Mouse (Mus musculus): ENCODE results near the gene Ugt1a2. TPM values are rescaled to one million over a fixed set of nuclear protein-coding genes. Genes with fewer than 3 reads are reported as not detected.
"Not testable (repeated sequence)": the region's sequence is repeated elsewhere in the genome, so short reads cannot be mapped to it uniquely, and the experiment has no call there.

The Ugt1a2 gene
- total RNA-seq, 2 experiments from 2014 or later: not detected

GRCm38 (mm10) chr1:88217144-88217543, 16.7 kb downstream of the Ugt1a2 start:
- no peak for ATAC-seq (replicated peaks; ENCODE audit: low FRiP score, poor library complexity, severe bottlenecking)

GRCm38 (mm10) chr1:88217576-88217975, 17.2 kb downstream of the Ugt1a2 start:
- ATAC-seq (replicated peaks; ENCODE audit: low FRiP score, poor library complexity, severe bottlenecking): no peak

- no peak for ATAC-seq (replicated peaks; ENCODE audit: low FRiP score, poor library complexity, severe bottlenecking)
These were observed 17.6 kb downstream of the Ugt1a2 start for GRCm38 (mm10) chr1:88218051-88218450.

- ATAC-seq (replicated peaks; ENCODE audit: low FRiP score, poor library complexity, severe bottlenecking): no peak
These were observed 18.2 kb downstream of the Ugt1a2 start for GRCm38 (mm10) chr1:88218591-88218990.

GRCm38 (mm10) chr1:88219054-88219453, 18.7 kb downstream of the Ugt1a2 start:
- no peak for ATAC-seq (replicated peaks; ENCODE audit: low FRiP score, poor library complexity, severe bottlenecking)

- ATAC-seq (replicated peaks; ENCODE audit: low FRiP score, poor library complexity, severe bottlenecking): no peak
These were observed 19.9 kb downstream of the Ugt1a2 start for GRCm38 (mm10) chr1:88220336-88220735.

GRCm38 (mm10) chr1:88222216-88222615, 21.8 kb downstream of the Ugt1a2 start:
- ATAC-seq (replicated peaks; ENCODE audit: low FRiP score, poor library complexity, severe bottlenecking): no peak

GRCm38 (mm10) chr1:88223011-88223515, 22.7 kb downstream of the Ugt1a2 start:
- ATAC-seq (replicated peaks; ENCODE audit: low FRiP score, poor library complexity, severe bottlenecking): not testable (repeated sequence)

GRCm38 (mm10) chr1:88223591-88223990, 23.2 kb downstream of the Ugt1a2 start:
- no peak for ATAC-seq (replicated peaks; ENCODE audit: low FRiP score, poor library complexity, severe bottlenecking)

GRCm38 (mm10) chr1:88224029-88224776, 23.8 kb downstream of the Ugt1a2 start:
- no peak for ATAC-seq (replicated peaks; ENCODE audit: low FRiP score, poor library complexity, severe bottlenecking)

GRCm38 (mm10) chr1:88225301-88225700, 24.9 kb downstream of the Ugt1a2 start:
- ATAC-seq (replicated peaks; ENCODE audit: low FRiP score, poor library complexity, severe bottlenecking): not testable (repeated sequence)

GRCm38 (mm10) chr1:88225741-88226140, 25.3 kb downstream of the Ugt1a2 start:
- no peak for ATAC-seq (replicated peaks; ENCODE audit: low FRiP score, poor library complexity, severe bottlenecking)

- ATAC-seq (replicated peaks; ENCODE audit: low FRiP score, poor library complexity, severe bottlenecking): no peak
These were observed 26.4 kb downstream of the Ugt1a2 start, which contains the start of gene Mroh2a for GRCm38 (mm10) chr1:88226670-88227379. Gene Mroh2a (plus strand): TSS chr1:88226986.

GRCm38 (mm10) chr1:88227482-88227881, 27.1 kb downstream of the Ugt1a2 start:
- peak; percentile 23; the same call in 1 of the 2 replicates for ATAC-seq (replicated peaks; ENCODE audit: low FRiP score, poor library complexity, severe bottlenecking)

- ATAC-seq (replicated peaks; ENCODE audit: low FRiP score, poor library complexity, severe bottlenecking): no peak
These were observed 27.7 kb downstream of the Ugt1a2 start for GRCm38 (mm10) chr1:88228121-88228520.

GRCm38 (mm10) chr1:88229566-88229965, 29.2 kb downstream of the Ugt1a2 start:
- ATAC-seq (replicated peaks; ENCODE audit: low FRiP score, poor library complexity, severe bottlenecking): no peak

- no peak for ATAC-seq (replicated peaks; ENCODE audit: low FRiP score, poor library complexity, severe bottlenecking)
These were observed 29.6 kb downstream of the Ugt1a2 start for GRCm38 (mm10) chr1:88229986-88230385.

- ATAC-seq (replicated peaks; ENCODE audit: low FRiP score, poor library complexity, severe bottlenecking): no peak
These were observed 30.0 kb downstream of the Ugt1a2 start for GRCm38 (mm10) chr1:88230421-88230820.

GRCm38 (mm10) chr1:88230981-88231802, 30.8 kb downstream of the Ugt1a2 start:
- no peak for ATAC-seq (replicated peaks; ENCODE audit: low FRiP score, poor library complexity, severe bottlenecking)

All from erythroblast, adult 5-6 weeks (primary cell).